Mouse (Mus musculus) left cerebral cortex, adult 18-20 months (tissue): ENCODE measurements around the gene Fam196b. TPM values are rescaled to one million over a fixed set of nuclear protein-coding genes. Genes with fewer than 3 reads are reported as not detected.

Experiments
- DNase-seq, 2 experiments: peaks; one replicate each; pipeline ENCODE4 v3.0.0; 2021 to 2022; ENCODE audit warnings: low spot score in 2 of 2, mixed read lengths in 1 of 2
- total RNA-seq, 2 experiments: library from RNA; stranded (reverse); gene quantifications; 2 replicates each; pipeline ENCODE4 v1.2.3; 2021

Gene Fam196b
- total RNA-seq, 2 experiments from 2014 or later: 0.95 to 1.1 TPM

DNA sequence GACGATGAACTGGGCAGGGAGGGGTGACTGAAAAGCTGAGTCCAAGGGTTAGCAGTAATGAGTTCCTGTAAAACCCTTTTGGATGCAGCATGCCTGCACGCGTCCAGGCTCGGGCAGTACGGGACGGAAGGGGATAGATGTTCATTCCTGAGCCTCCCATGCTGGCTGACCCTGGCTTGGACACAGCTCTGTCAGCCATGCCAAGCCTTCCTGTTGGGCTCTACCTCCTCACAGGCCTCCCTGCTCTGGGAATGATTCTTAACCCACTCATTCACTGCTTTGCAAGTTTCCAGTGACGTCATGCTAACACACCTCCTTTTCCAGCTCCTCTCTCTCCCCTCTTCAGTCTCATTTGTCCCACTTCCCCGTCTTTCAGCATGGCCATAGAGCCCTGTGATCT lies 9.0 kb downstream of the Fam196b start:
- no peak for DNase-seq

DNA sequence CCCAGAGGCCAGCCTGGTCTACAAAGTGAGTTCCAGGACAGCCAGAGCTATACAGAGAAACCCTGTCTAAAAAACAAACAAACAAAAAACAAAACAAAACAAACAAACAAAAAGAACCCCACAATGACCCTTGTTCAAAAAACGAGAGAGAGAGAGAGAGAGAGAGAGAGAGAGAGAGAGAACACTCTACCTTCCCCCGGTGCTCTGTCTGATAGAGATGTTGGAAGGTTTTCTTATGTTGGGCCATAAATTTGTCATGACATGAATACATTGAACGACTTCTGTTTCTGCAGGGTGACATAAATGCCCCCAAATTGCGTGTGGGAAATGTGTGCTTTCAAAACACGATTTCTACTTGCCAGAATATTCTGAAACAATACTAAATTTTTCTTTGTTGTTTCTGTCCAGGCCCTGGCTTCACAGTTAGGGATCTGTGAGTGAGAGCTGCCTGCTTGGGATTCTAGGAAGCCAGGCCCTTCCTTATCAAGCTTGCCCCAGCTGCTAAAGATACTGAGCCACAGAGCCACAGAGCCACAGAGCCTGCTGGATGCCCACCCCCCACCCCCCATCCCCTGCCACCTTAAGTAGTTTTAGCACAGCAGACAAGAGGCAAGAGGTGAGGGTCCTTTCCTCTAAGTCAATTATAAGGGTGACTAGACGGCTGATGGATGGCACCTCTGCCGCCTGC lies 17.9 kb downstream of the Fam196b start:
- DNase-seq: no peak

DNA sequence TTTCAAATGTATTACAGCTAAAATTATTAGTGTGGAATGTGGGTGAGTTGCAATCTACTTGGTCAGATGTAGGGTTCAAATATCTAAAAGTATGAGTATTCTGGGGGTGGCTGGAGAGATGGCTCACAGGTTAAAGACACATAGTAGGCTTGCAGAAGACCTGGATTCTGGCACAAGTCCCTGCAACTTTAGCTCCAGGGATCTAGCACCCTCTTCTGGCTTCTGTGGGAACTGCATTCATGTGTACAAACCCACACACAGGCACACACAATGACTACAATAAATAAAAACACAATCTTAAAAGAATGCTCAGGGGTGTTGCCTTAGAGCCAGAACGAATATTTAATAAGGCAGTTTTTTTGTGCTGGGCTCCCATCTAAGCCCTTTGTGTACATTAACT lies 23.3 kb downstream of the Fam196b start:
- no peak for DNase-seq

DNA sequence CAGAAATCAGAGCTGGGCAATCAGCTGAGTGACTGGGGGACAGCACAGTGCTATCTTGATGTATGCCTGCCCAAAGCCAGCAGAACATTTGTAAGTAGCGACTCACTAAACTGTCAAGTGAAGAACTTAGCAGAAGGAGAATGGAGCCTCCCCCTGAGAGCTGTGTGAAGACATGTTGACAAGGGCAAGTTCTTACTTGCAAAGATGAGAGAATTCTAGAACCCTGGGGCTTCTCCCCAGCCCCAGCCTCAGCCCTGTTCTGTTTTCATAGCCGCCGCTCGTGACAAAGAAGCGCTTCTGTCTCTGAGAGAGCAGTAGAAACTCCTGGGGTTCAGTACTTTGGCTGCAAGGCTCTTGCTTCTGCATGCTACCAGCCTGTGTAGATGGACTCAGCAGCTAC lies 25.1 kb downstream of the Fam196b start:
- no peak for DNase-seq

DNA sequence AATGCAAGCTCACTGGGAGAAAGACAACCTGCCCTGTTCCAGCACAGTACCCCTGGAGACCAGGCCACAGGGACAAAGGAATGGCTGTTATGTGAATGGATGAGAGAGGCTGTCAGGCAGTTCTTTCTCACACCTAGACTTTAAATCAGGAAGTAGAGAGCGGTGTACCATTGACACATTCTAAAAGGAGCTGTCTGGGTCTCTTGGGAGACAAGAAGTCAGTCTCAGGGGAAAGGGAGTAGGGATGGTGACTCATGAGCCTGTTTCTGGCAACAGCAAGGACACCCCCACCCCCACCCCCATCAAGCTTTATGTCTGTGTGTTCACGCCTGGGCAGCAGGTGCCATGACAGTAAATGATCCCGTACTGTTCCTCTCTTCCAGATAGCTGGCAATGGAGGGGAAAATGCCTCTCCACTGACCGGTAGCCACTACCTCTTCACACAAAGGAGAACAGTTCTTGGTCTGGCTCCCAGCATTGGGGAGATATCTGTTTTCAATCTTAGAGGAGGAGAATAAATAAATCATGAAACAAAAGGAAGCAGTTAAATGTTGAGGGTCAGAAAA lies 29.2 kb downstream of the Fam196b start:
- DNase-seq: no peak

DNA sequence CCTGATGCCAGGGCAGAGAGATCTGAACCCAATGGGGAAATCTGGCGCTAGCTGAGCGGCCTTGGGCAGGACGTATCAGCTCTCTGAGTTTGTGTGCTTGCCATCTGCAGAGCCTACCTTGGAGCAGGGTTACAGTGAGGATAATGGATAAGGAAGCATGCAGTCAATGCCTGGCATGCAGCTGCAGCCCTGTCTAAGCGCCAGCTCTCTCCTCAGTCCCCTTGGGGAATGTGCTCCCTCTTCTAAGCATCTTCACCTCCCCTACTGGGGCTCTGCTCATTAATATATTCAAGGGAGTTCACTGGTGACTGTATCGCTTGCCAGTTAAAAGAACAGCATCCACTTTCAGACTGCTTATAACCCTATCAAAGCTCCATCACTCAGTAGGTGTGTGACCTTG lies 29.7 kb downstream of the Fam196b start:
- DNase-seq: no peak

DNA sequence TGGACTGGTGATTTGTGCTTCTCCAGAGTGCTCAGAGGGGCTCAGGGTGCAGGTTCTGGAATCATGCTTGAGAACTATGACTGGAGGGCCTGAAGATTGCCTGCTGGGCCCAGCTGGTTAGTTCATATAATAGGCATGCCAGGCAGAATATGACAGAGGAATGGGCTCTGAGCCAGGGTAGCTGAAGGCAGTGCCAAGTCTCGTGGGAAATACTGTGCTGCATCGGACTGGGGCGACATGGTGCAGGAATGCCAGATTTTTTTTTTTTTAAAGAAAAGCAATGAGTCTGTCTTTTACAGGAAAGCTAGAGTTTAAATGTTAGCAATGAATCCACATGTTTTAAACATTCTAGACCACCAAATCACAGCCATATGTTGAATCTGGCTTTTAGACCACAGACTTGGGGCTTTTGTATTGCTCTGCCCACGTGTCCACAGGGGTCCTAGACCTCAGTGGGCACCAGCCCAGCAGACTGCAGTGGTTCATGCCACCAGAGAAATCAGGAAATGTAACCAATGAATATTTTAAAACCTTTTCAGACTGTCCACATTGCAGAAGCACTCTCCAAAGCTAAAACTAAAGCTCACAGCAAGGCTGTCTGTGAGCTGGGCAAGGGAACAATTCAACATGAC lies 33.8 kb downstream of the Fam196b start:
- DNase-seq: peak; percentile 16 to 17

DNA sequence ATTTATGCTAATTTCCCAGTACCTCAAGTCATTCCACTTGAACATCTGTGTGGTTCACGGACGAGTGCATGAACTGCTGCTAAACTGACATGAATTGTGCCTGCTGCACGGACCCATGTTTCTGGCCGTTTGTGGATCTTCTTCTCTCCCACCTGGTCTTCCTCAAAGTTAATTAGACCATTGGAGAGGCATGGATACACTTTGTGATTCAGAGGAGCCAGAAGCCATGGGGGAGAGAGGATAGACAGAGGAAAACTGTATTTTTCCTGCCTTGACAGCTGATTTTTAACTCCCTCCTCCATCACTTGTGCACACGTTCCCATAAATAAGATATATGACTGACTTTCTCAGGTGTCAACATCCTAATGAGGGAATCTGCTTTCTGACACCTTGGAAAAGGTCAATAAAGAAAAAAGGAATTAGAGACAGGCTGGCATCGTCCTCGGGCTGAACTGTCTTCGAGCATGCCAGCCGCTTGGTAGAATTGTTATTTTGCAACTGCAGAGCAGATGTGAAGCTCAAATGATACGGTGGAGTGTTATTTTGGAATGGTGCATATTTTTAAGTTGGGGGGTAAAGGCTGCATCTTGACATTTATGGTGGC lies 34.9 kb downstream of the Fam196b start:
- DNase-seq: no peak

DNA sequence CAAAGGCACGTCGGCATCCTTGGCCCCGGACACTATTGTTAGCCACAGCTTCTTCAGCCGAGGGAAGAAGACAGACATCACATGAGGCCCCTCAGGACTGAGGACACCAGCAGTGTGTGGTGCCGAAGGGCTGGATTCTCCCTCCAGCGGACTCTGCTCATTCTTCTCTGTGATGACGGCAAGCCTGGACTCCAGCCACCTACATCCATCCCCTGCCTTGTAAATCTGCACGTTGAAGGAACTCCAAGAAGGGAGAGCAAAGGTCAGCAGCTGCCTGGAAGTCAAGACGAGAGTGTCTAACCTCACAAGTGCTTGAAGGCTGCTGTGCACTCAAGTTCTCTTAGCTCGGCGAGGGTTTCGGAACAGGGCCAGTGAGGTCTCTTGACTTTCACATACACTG lies 40.8 kb downstream of the Fam196b start:
- DNase-seq: no peak

DNA sequence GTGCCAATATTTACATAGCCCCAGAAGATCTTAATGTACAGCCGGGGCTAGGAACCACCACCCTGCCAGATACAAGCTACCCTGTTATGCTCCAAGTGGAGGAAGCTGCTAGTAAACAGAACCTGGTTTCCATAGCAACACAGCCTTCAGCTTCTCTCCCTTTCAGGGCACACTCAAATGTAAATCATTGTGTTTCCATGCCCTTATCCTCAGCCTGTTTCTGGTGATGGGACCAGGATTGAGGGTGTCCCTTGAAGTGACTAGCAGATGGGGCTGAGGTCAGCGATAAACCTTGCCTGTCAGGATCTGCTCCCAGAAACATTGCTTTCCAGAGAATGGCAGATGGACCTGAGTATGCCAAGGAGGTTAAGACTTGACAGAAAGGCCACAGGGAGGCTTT lies 41.5 kb downstream of the Fam196b start:
- DNase-seq: no peak

DNA sequence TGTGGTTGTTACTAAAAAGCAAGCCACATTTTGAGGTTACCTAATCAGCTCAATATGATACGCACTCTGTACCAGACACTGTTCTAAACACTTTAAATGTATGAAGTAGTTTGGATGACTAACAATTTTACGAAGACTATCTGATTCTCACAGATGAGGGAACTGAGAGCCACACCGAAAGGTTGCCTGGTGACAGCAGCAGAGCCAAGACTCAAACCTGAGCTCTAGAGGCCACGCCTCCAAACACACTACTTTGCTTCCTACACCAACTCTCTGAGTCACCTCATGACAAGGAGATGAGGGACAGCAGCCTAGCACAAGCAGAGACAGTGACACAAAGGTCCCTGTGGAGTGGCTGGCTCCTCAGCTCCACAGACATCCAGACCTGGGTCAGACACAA lies 57.6 kb downstream of the Fam196b start:
- no peak for DNase-seq

DNA sequence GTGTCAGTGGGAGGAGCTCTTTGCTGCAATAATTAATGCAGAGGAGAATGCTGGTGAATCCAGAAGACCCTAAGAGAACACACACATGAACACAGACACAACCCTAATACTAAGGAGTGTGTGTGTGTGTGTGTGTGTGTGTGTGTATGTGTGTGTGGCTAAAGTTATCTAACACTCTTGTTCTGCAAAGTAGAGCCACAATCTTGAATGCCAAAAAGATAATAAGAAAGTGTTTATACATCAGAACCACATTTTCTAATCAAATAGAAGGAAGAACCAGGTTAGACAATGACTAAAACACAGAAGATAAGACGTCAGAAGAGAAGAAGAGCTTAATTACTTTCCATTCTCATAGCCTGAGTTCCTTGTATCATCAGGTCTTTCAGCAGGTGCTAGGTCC lies 60.9 kb downstream of the Fam196b start:
- DNase-seq: no peak

DNA sequence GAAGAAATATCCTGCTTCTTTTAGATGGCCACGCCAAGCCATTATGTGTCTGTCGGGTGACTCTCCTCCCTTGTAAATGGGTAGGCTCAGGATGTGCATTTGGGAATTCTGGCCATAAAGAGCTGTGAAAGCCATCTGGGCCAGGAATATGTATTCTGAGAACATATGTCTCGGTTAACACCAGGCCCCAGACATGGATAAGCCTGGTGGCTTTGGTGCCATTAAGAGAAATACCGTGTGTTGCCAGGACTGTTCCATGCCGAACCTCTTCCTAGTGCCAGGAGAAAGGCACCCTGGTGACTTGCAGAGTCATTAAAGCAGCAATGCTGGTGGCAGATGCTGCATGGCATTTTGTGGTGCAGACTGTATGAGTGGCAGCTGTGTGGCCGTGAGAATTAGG lies 63.0 kb downstream of the Fam196b start:
- DNase-seq: no peak

DNA sequence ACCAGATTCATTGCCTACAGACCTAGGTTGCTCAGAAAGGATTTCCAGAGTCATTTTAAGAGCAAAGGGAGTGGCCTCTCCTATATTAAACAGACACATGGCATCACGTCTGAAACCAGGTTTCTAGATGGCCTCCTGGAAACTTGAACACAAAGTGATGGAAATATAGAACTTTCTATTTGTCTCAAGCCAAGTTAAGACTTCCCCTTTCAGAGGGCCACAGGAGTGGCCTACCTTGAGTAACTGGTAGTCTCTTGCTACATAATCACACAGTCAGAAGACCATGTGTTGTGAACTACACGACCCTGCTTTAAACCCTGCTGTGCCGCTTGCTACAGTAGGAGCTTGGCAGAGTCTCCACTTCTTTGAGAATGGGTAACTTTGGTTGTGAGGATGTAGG lies 68.9 kb downstream of the Fam196b start:
- DNase-seq: no peak

DNA sequence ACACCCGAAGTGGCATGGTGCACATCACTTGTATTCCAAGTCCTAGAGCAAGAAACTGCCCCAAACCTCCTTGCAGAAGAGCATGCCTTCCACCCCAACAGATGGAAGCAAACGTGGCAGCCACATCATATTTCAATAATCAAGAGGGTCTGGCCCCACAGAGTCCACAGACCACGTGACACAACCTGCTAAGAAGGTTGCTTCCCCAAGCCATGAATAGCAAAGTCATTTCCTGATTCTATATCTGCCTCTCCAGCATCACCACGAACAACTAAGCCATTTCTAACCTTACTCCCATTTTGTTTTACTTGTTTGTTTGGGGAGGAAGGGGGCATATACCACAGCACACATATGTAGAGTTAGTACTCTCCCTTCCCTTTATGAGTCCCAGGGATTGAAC lies 69.6 kb downstream of the Fam196b start:
- no peak for DNase-seq

DNA sequence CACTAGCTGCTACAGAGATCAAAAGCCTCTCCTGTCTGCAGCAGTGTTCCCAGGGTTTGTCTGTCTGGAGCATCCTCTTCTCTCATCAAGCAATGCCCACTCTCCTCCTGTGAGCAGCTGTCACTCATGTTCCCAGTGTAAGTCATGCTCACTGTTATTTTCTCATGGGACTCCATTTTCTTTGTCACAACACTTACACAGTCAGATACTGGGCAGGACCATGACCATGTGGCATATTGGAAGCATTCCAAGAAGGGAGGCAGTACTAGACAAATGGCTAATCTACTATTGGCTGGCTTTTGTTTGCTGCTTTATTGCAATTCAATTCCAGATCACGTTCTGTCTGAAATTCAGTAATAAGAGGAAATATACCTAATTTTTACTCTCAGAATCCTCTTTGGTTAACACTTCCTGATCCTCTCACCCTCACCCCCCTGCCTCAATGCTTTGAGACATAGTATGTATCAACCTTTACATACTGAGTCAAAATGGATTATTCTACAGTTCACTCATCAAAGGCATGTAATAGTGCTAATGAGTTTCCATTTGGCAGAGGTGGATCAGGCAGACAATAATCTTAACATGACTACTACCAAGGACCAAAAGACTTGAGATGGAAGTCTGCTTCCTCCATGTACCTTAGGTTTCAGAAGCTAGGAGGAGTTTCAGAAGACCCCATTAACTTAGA lies 70.5 kb downstream of the Fam196b start:
- DNase-seq: no peak

DNA sequence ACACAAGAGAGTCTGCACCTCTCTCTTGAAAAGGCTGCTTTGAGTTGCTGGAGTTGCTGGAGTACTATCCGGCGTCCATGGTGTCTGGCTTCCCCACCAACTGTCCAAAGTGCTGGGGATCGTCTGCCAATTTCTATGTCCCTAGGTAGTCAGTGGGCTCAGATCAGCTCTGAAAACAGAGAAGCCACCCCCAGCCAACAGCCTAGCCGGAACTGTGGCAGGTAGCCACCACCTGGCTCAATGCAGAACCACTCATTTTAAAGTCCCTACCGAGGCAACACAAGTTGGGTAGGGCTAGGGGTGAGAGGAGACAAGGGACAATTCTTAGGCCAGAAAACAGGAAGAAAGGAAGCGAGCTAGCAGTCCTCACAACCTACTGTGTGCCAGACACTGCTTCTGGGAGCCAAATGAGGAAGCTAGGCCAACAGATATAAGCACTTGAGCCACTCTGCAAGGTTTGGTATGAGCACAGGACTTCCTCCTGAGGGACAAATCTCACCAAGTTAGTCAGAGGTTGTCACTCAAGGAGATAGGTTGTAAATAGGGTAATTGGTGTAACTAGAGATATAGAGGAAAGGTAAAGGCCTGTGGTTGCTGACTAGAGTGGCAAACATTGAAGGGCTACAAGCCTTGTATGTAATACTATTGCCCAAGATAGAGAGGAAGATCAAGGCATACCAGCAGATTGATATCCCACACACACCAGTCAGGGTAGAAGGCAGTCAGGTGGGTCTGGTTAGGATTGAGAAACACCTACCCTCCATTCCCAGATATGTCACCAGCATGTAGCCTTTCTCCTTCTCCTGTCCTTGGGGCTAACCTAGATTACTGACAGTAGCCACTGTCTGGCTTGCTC lies 74.9 kb downstream of the Fam196b start:
- no peak for DNase-seq

DNA sequence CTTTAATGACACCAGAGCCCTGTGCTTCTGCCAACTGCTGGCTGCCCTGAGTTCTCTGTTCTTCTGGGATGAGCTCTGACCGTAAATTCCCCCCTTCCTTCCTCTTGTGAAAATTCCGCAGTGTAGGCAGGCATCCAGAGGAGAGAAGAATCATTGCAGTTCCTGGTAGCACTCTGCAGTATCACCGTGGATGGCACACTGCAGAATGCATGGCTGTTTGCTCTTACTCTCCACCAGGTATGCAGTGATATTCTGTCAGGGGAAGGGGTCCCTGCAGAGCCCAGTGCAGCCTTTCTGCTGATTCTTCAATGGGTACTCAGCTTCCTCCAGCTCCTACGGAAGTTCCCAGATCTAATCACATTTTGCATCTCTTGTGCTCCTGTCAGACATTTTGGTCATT lies 77.5 kb downstream of the Fam196b start:
- DNase-seq: no peak

DNA sequence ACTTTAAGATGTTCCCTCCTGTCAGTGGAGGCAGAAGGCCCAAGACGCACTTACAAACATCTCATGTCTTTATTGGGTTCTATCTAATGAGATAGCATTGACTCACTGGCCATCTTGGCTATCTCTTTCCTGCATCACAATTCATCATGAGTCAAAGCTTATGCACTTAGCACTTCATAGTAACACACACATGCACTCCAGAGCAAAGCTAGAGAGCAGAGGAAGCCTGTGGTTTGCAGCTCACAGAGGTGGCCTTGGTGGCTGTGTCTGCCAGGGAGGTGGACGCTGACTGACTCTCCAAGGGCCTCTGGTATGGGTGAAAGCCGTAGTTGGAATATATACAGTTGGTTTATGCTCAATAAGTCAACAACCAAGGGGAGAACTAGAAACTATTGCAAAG lies 81.2 kb downstream of the Fam196b start:
- no peak for DNase-seq

DNA sequence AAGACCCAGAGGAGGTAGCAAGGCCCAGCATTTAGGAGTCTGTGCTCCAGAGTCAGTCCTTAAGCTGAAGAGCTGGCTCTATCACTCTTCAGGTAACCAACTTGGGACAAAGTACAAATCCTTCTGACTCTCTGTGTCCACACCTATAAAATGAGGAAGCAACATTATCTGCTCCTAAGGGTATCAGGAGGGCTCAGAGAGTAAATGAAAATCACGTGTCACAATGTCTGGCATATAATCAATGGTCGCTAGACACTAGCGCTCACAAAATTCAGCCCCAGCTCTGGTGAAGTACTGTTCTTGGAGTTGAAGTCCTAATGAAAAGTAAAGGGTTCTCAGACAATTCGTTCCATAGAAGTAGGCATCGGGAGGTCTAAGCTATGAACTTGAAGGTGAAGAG lies 83.0 kb downstream of the Fam196b start:
- DNase-seq: no peak

DNA sequence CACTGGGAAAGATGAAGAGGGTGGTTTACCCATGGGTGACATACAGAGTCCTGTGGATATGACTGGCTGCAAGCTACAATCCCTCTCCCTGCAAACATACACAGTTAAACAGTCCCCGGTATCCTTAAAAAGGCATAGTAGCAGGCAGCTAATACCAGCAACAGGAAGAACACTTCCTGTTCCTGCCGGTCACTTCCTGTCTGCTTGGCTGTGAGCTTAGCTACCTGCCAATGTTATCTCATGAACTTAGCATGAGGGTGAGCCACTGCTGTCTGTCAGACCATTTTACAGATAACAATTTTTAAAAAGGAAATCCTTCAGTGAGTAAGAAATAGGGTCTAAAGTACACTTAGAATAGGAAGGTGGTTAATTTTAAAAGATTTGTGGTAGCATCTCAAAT lies 83.9 kb downstream of the Fam196b start:
- DNase-seq: no peak
